ENCODE assay signal across 7 mouse cellular contexts in the genomic region with DNA sequence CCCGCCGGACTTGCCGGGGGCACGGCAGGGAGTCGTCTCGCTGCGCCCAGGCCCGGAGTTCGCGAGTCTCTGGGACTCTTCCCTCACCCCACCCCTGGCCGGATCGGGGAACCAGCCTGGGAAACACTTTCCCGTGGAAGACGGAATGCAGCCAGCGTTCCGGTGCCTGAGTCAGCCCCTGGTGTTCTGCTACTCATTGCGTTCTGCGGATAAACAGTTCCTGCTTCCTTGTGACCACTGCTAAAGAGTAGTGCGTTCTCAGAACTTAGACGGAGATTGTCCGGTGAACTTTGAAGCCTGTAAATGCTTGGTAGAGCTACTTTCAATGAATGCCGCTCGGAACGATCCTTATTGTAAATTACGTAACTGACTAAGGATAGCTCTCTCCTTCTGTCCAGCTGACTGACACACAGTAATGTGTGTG. TPM values are rescaled to one million over a fixed set of nuclear protein-coding genes. Genes with fewer than 3 reads are reported as not detected.
DNase-seq lines count a peak whose midpoint lies in the region; ATAC-seq lines count a peak whose summit lies in the region.

No protein-coding gene starts in this region.

- H3K9ac ChIP-seq in hindbrain, embryonic 12.5 days: peak overlapping the region; percentile 80

- H3K4me3 ChIP-seq in hindbrain, embryonic 12.5 days: peak overlapping the region; percentile 86

- peak overlapping the region; percentile 88 for H3K4me2 ChIP-seq in hindbrain, embryonic 12.5 days (replicated peaks)

- H3K27ac ChIP-seq in hindbrain, embryonic 12.5 days: peak overlapping the region; percentile 90

- no peaks in the 10 kb centered on the region for H3K9me3 ChIP-seq in hindbrain, embryonic 12.5 days (replicated peaks)

- WGBS in hindbrain, embryonic 12.5 days: under 1% methylated on average over 25 of the region's 25 CpGs

- H3K27me3 ChIP-seq in hindbrain, embryonic 12.5 days: peaks cover 8% of the 10 kb centered on the region; the same call in 1 of the 2 replicates

- peaks cover 8% of the 10 kb centered on the region; the same call in 1 of the 2 replicates for H3K4me1 ChIP-seq in hindbrain, embryonic 12.5 days

- no peaks in the 10 kb centered on the region for H3K36me3 ChIP-seq in hindbrain, embryonic 12.5 days

- peak; percentile 53 for ATAC-seq in hindbrain, embryonic 12.5 days (ENCODE audit: low FRiP score)

- DNase-seq in adrenal gland, adult 18-20 months (ENCODE audit: low spot score in 2 of 2): peak; percentile 57 to 64
- DNase-seq in cerebellum, postnatal 10 days: peak; percentile 62 to 63
- peak; percentile 26 to 50 for DNase-seq in frontal cortex, postnatal 10 days (ENCODE audit: low spot score in 2 of 2)
- peak; percentile 29 to 49 for DNase-seq in layer of hippocampus, postnatal 14 days (ENCODE audit: low spot score in 2 of 2)
- DNase-seq in lung, postnatal 10 days: peak; percentile 74
- peak; percentile 65 for DNase-seq in retina, embryonic 14.5 days (ENCODE audit: low spot score)

RNA-seq across cellular contexts. Expression of gene Mpp5, which starts 0.7 kb away (rescaled TPM):
- total RNA-seq in adrenal gland, adult 18-20 months (2021): 10 to 100 TPM; 22.9 to 29.4 TPM
- 26.2 and 28.5 TPM in 2 replicates for polyA plus RNA-seq in hindbrain, embryonic 12.5 days (2016; fragmentation: Nextera tagmentation; extraction: Ambion mirVana)
- 10 to 100 TPM; 18.5 to 21.0 TPM for total RNA-seq in layer of hippocampus, postnatal 14 days (2021)

RNA-seq across cellular contexts. Expression of gene Fam71d, which starts 58.1 kb away (rescaled TPM):
- total RNA-seq in adrenal gland, adult 18-20 months (2021): under 1 TPM in 1 of 2 experiments, not detected in 1; 0.46 TPM
- polyA plus RNA-seq in hindbrain, embryonic 12.5 days (2016; fragmentation: Nextera tagmentation; extraction: Ambion mirVana): 0.26 TPM in 1 of 2 replicates, not detected in the other
- total RNA-seq in layer of hippocampus, postnatal 14 days (2021): 1 to 10 TPM; 1.4 to 1.6 TPM

Comparison
In these comparisons a context has a peak if more than half of its experiments do, and no peak if none do; other contexts are left out.
1. Peak in every context shown above with its lines: DNase-seq, ATAC-seq, H3K4me3 ChIP-seq and H3K27ac ChIP-seq.